ENCODE assay signal across 11 mouse cellular contexts in genomic region chr9:123928118-123928758, GRCm38 (mm10). TPM values are rescaled to one million over a fixed set of nuclear protein-coding genes. Genes with fewer than 3 reads are reported as not detected.
DNase-seq lines count a peak whose midpoint lies in the region; ATAC-seq and TF ChIP-seq lines count a peak whose summit lies in the region.
"Had no signal": no experiment of that assay in that cellular context is flagged by ENCODE, and none has a peak within 500 bp of the region (broad histone marks: within the 10 kb centered on the region; RNA-seq: fewer than 3 reads in every experiment).

No protein-coding gene starts in this region.

- no peak for TF ChIP-seq CTCF in lung, adult 2 months (IDR thresholded peaks at IDR 0.05; ENCODE audit: insufficient read depth, low read length)

- H3K27ac ChIP-seq in heart, embryonic 15.5 days = peak overlapping the region; percentile 25; the same call in 1 of the 2 replicates
- no peak overlapping the region for H3K27ac ChIP-seq in midbrain, embryonic 14.5 days (replicated peaks; ENCODE audit: low read depth, low read length)
- H3K27ac ChIP-seq: hindbrain, embryonic 15.5 days had no signal

- peak overlapping the region; percentile 36 for H3K4me2 ChIP-seq in heart, embryonic 15.5 days
- H3K4me2 ChIP-seq in midbrain, embryonic 14.5 days (ENCODE audit: low read length) = no peak overlapping the region
- H3K4me2 ChIP-seq: hindbrain, embryonic 15.5 days had no signal

- no peak overlapping the region for H3K4me3 ChIP-seq in lung, adult 2 months (replicated peaks; ENCODE audit: extremely low read depth, low read depth, low read length)
- no peak overlapping the region for H3K4me3 ChIP-seq in heart, embryonic 15.5 days
- no peak overlapping the region for H3K4me3 ChIP-seq in midbrain, embryonic 14.5 days (replicated peaks; ENCODE audit: low read depth, low read length)
- H3K4me3 ChIP-seq: hindbrain, embryonic 15.5 days had no signal

- ATAC-seq in heart, embryonic 15.5 days (replicated peaks; ENCODE audit: insufficient number of reproducible peaks, insufficient read depth, low FRiP score, low read depth) = no peak
- peak; percentile 9 for ATAC-seq in megakaryocyte progenitor cell, adult 5-6 weeks (replicated peaks; ENCODE audit: poor library complexity)
- no peak for ATAC-seq in midbrain, embryonic 14.5 days (ENCODE audit: low FRiP score, low TSS enrichment)

- TF ChIP-seq POLR2A in lung, adult 2 months (IDR thresholded peaks at IDR 0.05; ENCODE audit: borderline replicate concordance, extremely low read depth, low read depth, low read length) = no peak

- 41% methylated on average over 12 of the region's 12 CpGs for WGBS in lung, adult 2 months
- WGBS in heart, embryonic 15.5 days = 60% methylated on average over 12 of the region's 12 CpGs
- 91% methylated on average over 12 of the region's 12 CpGs for WGBS in midbrain, embryonic 14.5 days

- H3K4me1 ChIP-seq in lung, adult 2 months (ENCODE audit: control insufficient read depth, insufficient read depth, low read length) = peaks cover 11% of the 10 kb centered on the region
- H3K4me1 ChIP-seq in heart, embryonic 15.5 days (replicated peaks) = peaks cover 12% of the 10 kb centered on the region
- H3K4me1 ChIP-seq in midbrain, embryonic 14.5 days (ENCODE audit: control insufficient read depth, insufficient read depth, low read length) = no peaks in the 10 kb centered on the region

- H3K27me3 ChIP-seq in heart, embryonic 15.5 days = 0 out of 2 replicates have a peak, but pooled peaks cover 7% of the 10 kb centered on the region
- H3K27me3 ChIP-seq in midbrain, embryonic 14.5 days (ENCODE audit: control insufficient read depth, insufficient read depth, low read length) = no peaks in the 10 kb centered on the region
- H3K27me3 ChIP-seq: hindbrain, embryonic 15.5 days had no signal

- intact Hi-C loops in left cerebral cortex, postnatal 4 days (cut with DNase I) = no loop called here

- peak; percentile 64 to 71 for DNase-seq in lung, adult 18-20 months
- no peak for DNase-seq in lung, adult 2 months
- DNase-seq in thymus, postnatal 4 days = peak; percentile 66
- no peak for DNase-seq in retina, embryonic 14.5 days (ENCODE audit: low spot score)
- no peak for DNase-seq in left cerebral cortex, postnatal 4 days
- no peak for DNase-seq in midbrain, embryonic 14.5 days

- no peaks in the 10 kb centered on the region for H3K9me3 ChIP-seq in heart, embryonic 15.5 days (replicated peaks)
- H3K9me3 ChIP-seq in midbrain, embryonic 14.5 days (ENCODE audit: control insufficient read depth, low read length) = peaks cover 3% of the 10 kb centered on the region; the same call in 1 of the 2 replicates
- H3K9me3 ChIP-seq: hindbrain, embryonic 15.5 days had no signal

- H3K36me3 ChIP-seq in heart, embryonic 15.5 days = no peaks in the 10 kb centered on the region
- H3K36me3 ChIP-seq in midbrain, embryonic 14.5 days (ENCODE audit: control insufficient read depth, insufficient read depth, low read length) = no peaks in the 10 kb centered on the region
- H3K36me3 ChIP-seq: hindbrain, embryonic 15.5 days had no signal

- H3K9ac ChIP-seq in heart, embryonic 15.5 days = no peak overlapping the region
- H3K9ac ChIP-seq in midbrain, embryonic 14.5 days (replicated peaks; ENCODE audit: low read length) = no peak overlapping the region
- H3K9ac ChIP-seq: hindbrain, embryonic 15.5 days had no signal

RNA-seq across cellular contexts. Expression of gene Ccr1, which starts 40.3 kb away (rescaled TPM):
- 3.1 and 4.9 TPM in 2 replicates for polyA plus RNA-seq in lung, adult 2 months (2012; rRNA removed)
- 1.9 TPM in 2 replicates for polyA plus RNA-seq in heart, embryonic 15.5 days (2015; fragmentation: Nextera tagmentation; extraction: Ambion mirVana)
- total RNA-seq in megakaryocyte progenitor cell, adult 5-6 weeks (2015) = 4.5 and 5.1 TPM in 2 replicates
- total RNA-seq in megakaryocyte progenitor cell, adult 5-6 weeks (2017) = 3.1 and 3.6 TPM in 2 replicates
- under 1 TPM; 0.56 to 0.74 TPM for total RNA-seq in left cerebral cortex, postnatal 4 days (2021)
- 1.7 TPM in 1 of 2 replicates, not detected in the other for polyA plus RNA-seq in midbrain, embryonic 14.5 days (2014; fragmentation: Nextera tagmentation; extraction: Ambion mirVana)

RNA-seq across cellular contexts. Expression of gene Ccr1l1, which starts 50.0 kb away (rescaled TPM):
- not detected in 2 replicates for polyA plus RNA-seq in lung, adult 2 months (2012; rRNA removed)
- not detected in 2 replicates for polyA plus RNA-seq in heart, embryonic 15.5 days (2015; fragmentation: Nextera tagmentation; extraction: Ambion mirVana)
- total RNA-seq in megakaryocyte progenitor cell, adult 5-6 weeks (2015) = 0.24 TPM in 1 of 2 replicates, not detected in the other
- total RNA-seq in megakaryocyte progenitor cell, adult 5-6 weeks (2017) = not detected in 2 replicates
- not detected for total RNA-seq in left cerebral cortex, postnatal 4 days (2021)
- not detected in 2 replicates for polyA plus RNA-seq in midbrain, embryonic 14.5 days (2014; fragmentation: Nextera tagmentation; extraction: Ambion mirVana)
- total RNA-seq: adrenal gland, postnatal 4 days had no signal
- polyA plus RNA-seq: hindbrain, embryonic 15.5 days; neural tube, embryonic 11.5 days had no signal

Comparison
In these comparisons a context has a peak if more than half of its experiments do, and no peak if none do; other contexts are left out.
1. DNase-seq: peak in lung, adult 18-20 months (2 of 2) and thymus, postnatal 4 days (single experiment); none in lung, adult 2 months (single experiment), retina, embryonic 14.5 days (single experiment), left cerebral cortex, postnatal 4 days (single experiment) and midbrain, embryonic 14.5 days (single experiment).